Mouse (Mus musculus): ENCODE results near the gene Smg6. TPM values are rescaled to one million over a fixed set of nuclear protein-coding genes. Genes with fewer than 3 reads are reported as not detected.

The Smg6 gene
- total and polyA plus RNA-seq, 2 experiments from 2014 or later = 7.1 to 21.1 TPM

DNA sequence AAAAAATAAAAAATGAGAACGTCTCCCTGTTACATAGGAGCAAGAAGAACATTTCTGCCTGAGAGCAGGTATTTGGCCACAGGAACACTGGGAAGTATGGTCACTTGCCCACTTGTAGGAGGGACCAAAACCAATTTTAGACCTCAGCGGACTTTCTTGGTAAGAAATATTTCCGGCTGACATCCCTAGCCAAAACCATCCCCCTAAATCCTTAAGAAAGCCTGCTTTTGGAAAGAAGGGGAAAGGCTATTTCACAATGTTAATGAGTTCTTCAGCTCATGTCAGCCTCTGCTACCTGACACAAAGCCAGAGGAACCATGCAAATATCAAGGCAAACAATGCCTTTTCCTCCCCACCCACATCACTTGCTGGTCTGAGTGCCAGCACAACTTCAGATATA, 108.5 kb downstream of the Smg6 start:
- ATAC-seq (ENCODE audit: insufficient read depth, low read depth) (peak; percentile 33; the same call in 1 of the 2 replicates), DNase-seq (ENCODE audit: low spot score) (no peak)
- Histone ChIP-seq H3K9ac (replicated peaks; ENCODE audit: low read depth, low read length) (no peak overlapping the region), H3K4me1 (ENCODE audit: control insufficient read depth, insufficient read depth) (peaks cover 17% of the 10 kb centered on the region; the same call in 1 of the 2 replicates), H3K27me3 (ENCODE audit: control insufficient read depth, insufficient read depth, low read length) (no peaks in the 10 kb centered on the region), H3K27ac (ENCODE audit: low read depth) (peak overlapping the region; percentile 72), H3K4me2 (ENCODE audit: low read depth, low read length) (no peak overlapping the region), H3K36me3 (replicated peaks; ENCODE audit: control insufficient read depth, insufficient read depth, low read length) (peaks cover 7% of the 10 kb centered on the region; the same call in 1 of the 2 replicates), H3K9me3 (replicated peaks; ENCODE audit: control insufficient read depth, low read length) (no peaks in the 10 kb centered on the region), H3K4me3 (ENCODE audit: low read depth, low read length) (no peak overlapping the region)
- TF ChIP-seq CTCF (IDR thresholded peaks at IDR 0.05; ENCODE audit: low read depth) (no peak), EP300 (IDR thresholded peaks at IDR 0.05; ENCODE audit: low read depth) (0 out of 2 replicates have a peak, but pooled peaks have one; percentile 26)
- WGBS = 44% methylated on average over 3 of the region's 3 CpGs

DNA sequence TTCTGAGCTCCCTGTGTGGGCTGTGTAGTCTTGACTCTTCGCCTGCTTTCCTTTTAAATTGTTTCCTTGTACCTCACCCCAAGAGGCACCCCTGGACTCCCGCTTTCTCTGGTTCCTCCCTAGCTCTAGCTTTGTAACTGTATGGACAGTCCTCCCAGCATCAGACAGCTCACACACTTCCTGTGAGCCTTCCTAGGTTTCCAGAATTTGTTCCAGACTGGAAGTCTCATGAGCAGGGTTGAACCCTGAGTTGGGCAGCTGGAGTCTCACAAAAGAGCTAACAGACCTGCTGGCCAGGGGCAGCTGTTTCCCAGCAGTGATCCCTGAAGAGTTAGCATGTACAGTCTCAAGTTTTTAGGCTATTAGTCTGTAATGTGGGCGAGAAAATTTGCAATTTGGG, 118.7 kb downstream of the Smg6 start:
- ATAC-seq (ENCODE audit: insufficient read depth, low read depth) (no peak), DNase-seq (ENCODE audit: low spot score) (no peak)
- H3K36me3 ChIP-seq (replicated peaks; ENCODE audit: control insufficient read depth, insufficient read depth, low read length) = peaks cover 25% of the 10 kb centered on the region
- peaks cover 23% of the 10 kb centered on the region for H3K4me1 ChIP-seq (ENCODE audit: control insufficient read depth, insufficient read depth)
- no peak overlapping the region for H3K4me2 ChIP-seq (ENCODE audit: low read depth, low read length)
- peak overlapping the region; percentile 60 for H3K27ac ChIP-seq (ENCODE audit: low read depth)
- no peak overlapping the region for H3K9ac ChIP-seq (replicated peaks; ENCODE audit: low read depth, low read length)
- WGBS = 67% methylated on average over 3 of the region's 3 CpGs
- H3K4me3 ChIP-seq (ENCODE audit: low read depth, low read length) = no peak overlapping the region
- TF ChIP-seq EP300 (IDR thresholded peaks at IDR 0.05; ENCODE audit: low read depth) (no peak), CTCF (IDR thresholded peaks at IDR 0.05; ENCODE audit: low read depth) (no peak)
- H3K27me3 ChIP-seq (ENCODE audit: control insufficient read depth, insufficient read depth, low read length) = no peaks in the 10 kb centered on the region
- H3K9me3 ChIP-seq (replicated peaks; ENCODE audit: control insufficient read depth, low read length) = no peaks in the 10 kb centered on the region

DNA sequence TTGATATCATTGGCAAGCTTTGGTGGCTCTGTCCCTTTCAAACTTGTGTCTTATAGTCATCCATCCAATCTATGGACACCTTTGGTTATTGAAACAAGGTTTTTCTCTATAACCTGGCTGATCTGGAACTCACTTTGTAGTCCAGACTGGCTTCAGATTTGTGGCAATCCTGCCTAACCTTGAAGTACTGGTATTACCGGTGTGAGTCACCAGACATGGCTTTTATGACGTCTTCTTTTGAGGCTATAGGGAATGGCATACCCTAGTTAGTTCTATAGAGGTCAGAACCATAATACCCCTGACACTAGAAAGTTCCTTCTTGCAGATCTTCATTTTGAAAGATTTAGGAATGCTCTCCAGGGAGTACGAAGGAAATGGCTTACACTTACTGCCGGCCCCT, 120.2 kb downstream of the Smg6 start:
- H3K4me1 ChIP-seq (ENCODE audit: control insufficient read depth, insufficient read depth) = peaks cover 23% of the 10 kb centered on the region
- H3K27ac ChIP-seq (ENCODE audit: low read depth) = no peak overlapping the region; the same call in 1 of the 2 replicates

DNA sequence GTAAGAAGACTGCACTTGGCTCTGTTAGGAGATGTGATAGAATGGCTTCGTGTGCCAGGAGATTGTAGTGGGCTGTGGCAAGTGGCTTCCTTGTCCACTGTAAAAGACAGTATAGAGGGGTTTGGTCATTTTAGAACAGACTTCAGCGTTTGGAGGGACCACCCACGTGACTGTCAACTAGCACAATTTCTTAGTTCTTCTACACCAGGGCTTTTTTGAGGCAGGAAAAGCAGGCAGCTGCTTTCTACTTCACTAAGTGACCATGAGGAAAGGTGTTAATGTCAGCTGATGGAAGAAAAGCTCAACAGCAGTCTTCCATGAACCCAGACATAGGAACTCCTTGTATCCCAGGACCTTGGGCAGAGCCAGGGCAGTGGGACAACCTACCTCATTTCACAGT, 121.0 kb downstream of the Smg6 start:
- no peak; the same call in 1 of the 2 replicates for ATAC-seq (ENCODE audit: insufficient read depth, low read depth)
- 64% methylated on average over 3 of the region's 3 CpGs for WGBS
- Histone ChIP-seq H3K4me1 (ENCODE audit: control insufficient read depth, insufficient read depth) (peaks cover 30% of the 10 kb centered on the region), H3K4me3 (ENCODE audit: low read depth, low read length) (no peak overlapping the region), H3K9me3 (replicated peaks; ENCODE audit: control insufficient read depth, low read length) (no peaks in the 10 kb centered on the region), H3K36me3 (replicated peaks; ENCODE audit: control insufficient read depth, insufficient read depth, low read length) (peaks cover 19% of the 10 kb centered on the region), H3K9ac (replicated peaks; ENCODE audit: low read depth, low read length) (no peak overlapping the region), H3K27ac (ENCODE audit: low read depth) (peak overlapping the region; percentile 79), H3K27me3 (ENCODE audit: control insufficient read depth, insufficient read depth, low read length) (no peaks in the 10 kb centered on the region), H3K4me2 (ENCODE audit: low read depth, low read length) (no peak overlapping the region)
- DNase-seq (ENCODE audit: low spot score) = no peak
- TF ChIP-seq CTCF (IDR thresholded peaks at IDR 0.05; ENCODE audit: low read depth) = no peak
- no peak for TF ChIP-seq EP300 (IDR thresholded peaks at IDR 0.05; ENCODE audit: low read depth)

More for the DNA sequence above, 120.2 kb downstream of the Smg6 start:
- Histone ChIP-seq H3K36me3 (replicated peaks; ENCODE audit: control insufficient read depth, insufficient read depth, low read length) (peaks cover 25% of the 10 kb centered on the region), H3K9me3 (replicated peaks; ENCODE audit: control insufficient read depth, low read length) (no peaks in the 10 kb centered on the region), H3K4me3 (ENCODE audit: low read depth, low read length) (no peak overlapping the region), H3K9ac (replicated peaks; ENCODE audit: low read depth, low read length) (no peak overlapping the region), H3K4me2 (ENCODE audit: low read depth, low read length) (no peak overlapping the region), H3K27me3 (ENCODE audit: control insufficient read depth, insufficient read depth, low read length) (no peaks in the 10 kb centered on the region)
- no peak for TF ChIP-seq CTCF (IDR thresholded peaks at IDR 0.05; ENCODE audit: low read depth)
- TF ChIP-seq EP300 (IDR thresholded peaks at IDR 0.05; ENCODE audit: low read depth) = no peak
- ATAC-seq (ENCODE audit: insufficient read depth, low read depth) = no peak
- no peak for DNase-seq (ENCODE audit: low spot score)
- WGBS = 88% methylated on average over 4 of the region's 4 CpGs

DNA sequence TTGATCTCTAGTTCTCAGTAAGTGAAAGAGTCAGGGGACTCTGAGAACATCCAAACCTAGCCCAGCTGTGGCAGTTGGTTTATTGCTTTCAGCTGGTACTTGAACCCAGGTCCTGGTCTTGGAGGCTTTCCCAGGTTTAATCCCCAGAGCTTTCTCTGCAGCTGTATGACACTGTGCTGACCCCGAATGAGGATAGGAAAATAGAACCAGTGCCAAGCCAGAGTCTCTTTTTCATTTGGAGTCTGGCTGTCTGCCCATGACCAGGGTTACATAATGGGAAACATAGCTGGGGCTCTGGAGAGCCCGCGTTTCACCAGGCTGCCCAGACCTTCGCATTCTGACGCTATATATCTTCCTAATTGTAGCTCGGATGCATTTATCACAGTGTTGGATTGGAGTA, 121.4 kb downstream of the Smg6 start:
- Histone ChIP-seq H3K4me3 (ENCODE audit: low read depth, low read length) (no peak overlapping the region), H3K27me3 (ENCODE audit: control insufficient read depth, insufficient read depth, low read length) (no peaks in the 10 kb centered on the region), H3K4me2 (ENCODE audit: low read depth, low read length) (peak overlapping the region; percentile 24; the same call in 1 of the 2 replicates), H3K27ac (ENCODE audit: low read depth) (peak overlapping the region; percentile 79), H3K9ac (replicated peaks; ENCODE audit: low read depth, low read length) (no peak overlapping the region), H3K36me3 (replicated peaks; ENCODE audit: control insufficient read depth, insufficient read depth, low read length) (peaks cover 15% of the 10 kb centered on the region), H3K4me1 (ENCODE audit: control insufficient read depth, insufficient read depth) (peaks cover 35% of the 10 kb centered on the region), H3K9me3 (replicated peaks; ENCODE audit: control insufficient read depth, low read length) (no peaks in the 10 kb centered on the region)
- TF ChIP-seq CTCF (IDR thresholded peaks at IDR 0.05; ENCODE audit: low read depth) (no peak), EP300 (IDR thresholded peaks at IDR 0.05; ENCODE audit: low read depth) (peak; percentile 87)
- ATAC-seq (ENCODE audit: insufficient read depth, low read depth) (peak; percentile 88), DNase-seq (ENCODE audit: low spot score) (peak; percentile 94)
- WGBS = 4% methylated on average over 6 of the region's 6 CpGs
